In the genomic region with DNA sequence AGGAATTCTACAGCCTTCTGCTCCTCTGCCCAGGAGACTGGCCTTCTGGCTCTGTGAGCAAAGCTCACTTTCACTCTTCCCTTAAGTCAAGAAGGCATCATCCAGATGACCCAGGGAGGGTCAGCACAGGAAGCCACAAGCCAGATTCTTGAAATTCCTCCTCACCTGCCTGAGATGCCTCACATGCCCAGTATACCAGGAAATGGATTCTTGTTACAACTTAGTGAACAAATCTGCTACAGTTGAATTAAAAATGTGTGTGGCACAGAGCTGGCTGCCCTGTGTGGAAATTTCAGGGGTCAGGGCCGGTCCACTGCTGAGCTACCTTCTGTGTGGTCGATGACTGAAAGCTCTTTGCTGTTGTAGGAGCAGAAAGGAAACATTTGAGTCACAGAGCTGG, we compare ENCODE assay signal across 14 mouse cellular contexts. TPM values are rescaled to one million over a fixed set of nuclear protein-coding genes. Genes with fewer than 3 reads are reported as not detected.
DNase-seq lines count a peak whose midpoint lies in the region; ATAC-seq and TF ChIP-seq lines count a peak whose summit lies in the region.
"Had no signal": no experiment of that assay in that cellular context is flagged by ENCODE, and none has a peak within 500 bp of the region (broad histone marks: within the 10 kb centered on the region; RNA-seq: fewer than 3 reads in every experiment).

No protein-coding gene starts in this region.

- no peaks in the 10 kb centered on the region for H3K36me3 ChIP-seq in lung, embryonic 14.5 days (ENCODE audit: insufficient read depth)
- no peaks in the 10 kb centered on the region for H3K36me3 ChIP-seq in embryonic facial prominence, embryonic 10.5 days (replicated peaks)
- H3K36me3 ChIP-seq: heart, embryonic 13.5 days had no signal

- DNase-seq in lung, embryonic 14.5 days, result peak; percentile 27
- DNase-seq in lung, postnatal 10 days, result no peak
- peak; percentile 34 for DNase-seq in embryonic facial prominence, embryonic 10.5 days (ENCODE audit: low spot score)
- peak; percentile 40 for DNase-seq in kidney, postnatal 14 days
- no peak for DNase-seq in urinary bladder, postnatal 36 days (ENCODE audit: low spot score in 2 of 2)
- DNase-seq in urinary bladder, postnatal 14 days (ENCODE audit: low spot score), result no peak
- DNase-seq in heart, adult 18-20 months, result no peak
- DNase-seq: thymus, adult 18-20 months had no signal

- no peak for TF ChIP-seq CTCF in lung, embryonic 14.5 days (IDR thresholded peaks at IDR 0.05; ENCODE audit: low read depth)

- ATAC-seq in lung, embryonic 14.5 days (ENCODE audit: insufficient read depth), result peak; percentile 28; the same call in 1 of the 2 replicates
- ATAC-seq: hindbrain, embryonic 16.5 days had no signal

- WGBS in lung, embryonic 14.5 days, result 58% methylated on average over 2 of the region's 2 CpGs
- 46% methylated on average over 2 of the region's 2 CpGs for WGBS in embryonic facial prominence, embryonic 10.5 days

- H3K4me3 ChIP-seq in lung, embryonic 14.5 days (ENCODE audit: low read depth, low read length), result no peak overlapping the region
- no peak overlapping the region for H3K4me3 ChIP-seq in embryonic facial prominence, embryonic 10.5 days
- H3K4me3 ChIP-seq: heart, embryonic 13.5 days had no signal

- H3K9ac ChIP-seq in lung, embryonic 14.5 days, result no peak overlapping the region
- H3K9ac ChIP-seq: heart, embryonic 13.5 days had no signal

- H3K27ac ChIP-seq in lung, embryonic 14.5 days (ENCODE audit: low read depth), result no peak overlapping the region
- H3K27ac ChIP-seq in embryonic facial prominence, embryonic 10.5 days (replicated peaks), result peak overlapping the region; percentile 55; the same call in 1 of the 2 replicates
- H3K27ac ChIP-seq: heart, embryonic 13.5 days had no signal

- H3K9me3 ChIP-seq in lung, embryonic 14.5 days (ENCODE audit: low read depth, low read length), result no peaks in the 10 kb centered on the region
- no peaks in the 10 kb centered on the region for H3K9me3 ChIP-seq in embryonic facial prominence, embryonic 10.5 days
- H3K9me3 ChIP-seq: heart, embryonic 13.5 days had no signal

- H3K4me2 ChIP-seq in lung, embryonic 14.5 days, result no peak overlapping the region
- H3K4me2 ChIP-seq: heart, embryonic 13.5 days; liver, embryonic 11.5 days had no signal

- no peaks in the 10 kb centered on the region for H3K27me3 ChIP-seq in lung, embryonic 14.5 days (ENCODE audit: insufficient read depth, low read length)
- no peaks in the 10 kb centered on the region for H3K27me3 ChIP-seq in embryonic facial prominence, embryonic 10.5 days (replicated peaks; ENCODE audit: low read depth, poor library complexity, severe bottlenecking)
- H3K27me3 ChIP-seq: heart, embryonic 13.5 days had no signal

- H3K4me1 ChIP-seq in lung, embryonic 14.5 days (ENCODE audit: insufficient read depth), result no peaks in the 10 kb centered on the region
- H3K4me1 ChIP-seq in embryonic facial prominence, embryonic 10.5 days, result peaks cover 27% of the 10 kb centered on the region

RNA-seq across cellular contexts. Expression of gene Gm7168, which starts 27.4 kb away (rescaled TPM):
- polyA plus RNA-seq in lung, embryonic 14.5 days (2014; fragmentation: Nextera tagmentation; extraction: Ambion mirVana), result not detected in 2 replicates
- polyA plus RNA-seq in embryonic facial prominence, embryonic 10.5 days (2016; fragmentation: Nextera tagmentation; extraction: Ambion mirVana), result not detected in 2 replicates
- total RNA-seq in heart, adult 18-20 months (2021), result under 1 TPM in 1 of 2 experiments, not detected in 1; 0.18 TPM
- total RNA-seq: layer of hippocampus, postnatal 10 days; megakaryocyte-erythroid progenitor cell, adult 5-6 weeks had no signal
- polyA plus RNA-seq: cortical plate, adult 2 months; heart, embryonic 13.5 days; hindbrain, embryonic 16.5 days; liver, embryonic 11.5 days had no signal

Comparison
In these comparisons a context has a peak if more than half of its experiments do, and no peak if none do; other contexts are left out.
1. DNase-seq: peak in lung, embryonic 14.5 days (single experiment), embryonic facial prominence, embryonic 10.5 days (single experiment) and kidney, postnatal 14 days (single experiment); none in lung, postnatal 10 days (single experiment), urinary bladder, postnatal 36 days (0 of 2), urinary bladder, postnatal 14 days (single experiment) and heart, adult 18-20 months (0 of 2).